Mouse (Mus musculus): Measurements from ENCODE around the gene Scp2. TPM values are rescaled to one million over a fixed set of nuclear protein-coding genes. Genes with fewer than 3 reads are reported as not detected.

Scp2 gene
- polyA plus RNA-seq, 1 experiment from 2014 or later: 224 TPM

DNA sequence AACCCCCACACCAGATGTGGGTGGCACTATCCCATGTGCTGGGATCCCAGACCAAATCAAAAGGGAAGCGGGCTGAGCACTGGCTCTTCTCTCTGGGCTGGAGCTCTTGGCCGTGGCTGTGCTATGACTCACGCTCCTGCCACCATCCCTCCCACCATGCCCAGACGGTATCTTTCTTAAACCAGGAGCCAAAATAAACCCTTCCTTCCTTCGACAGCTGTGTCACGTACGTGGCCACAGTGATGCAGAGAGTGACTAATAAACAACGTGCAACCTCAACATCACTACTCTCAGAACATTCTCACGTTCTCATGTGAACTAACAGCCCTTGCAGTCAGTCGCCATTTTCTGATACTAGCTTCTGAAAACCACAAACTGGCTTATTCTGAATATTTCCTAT, 86.6 kb downstream of the Scp2 start:
- Histone ChIP-seq H3K27ac (replicated peaks) (no peak overlapping the region), H3K9me3 (replicated peaks) (no peaks in the 10 kb centered on the region), H3K9ac (no peak overlapping the region), H3K4me1 (no peaks in the 10 kb centered on the region), H3K4me2 (replicated peaks) (no peak overlapping the region), H3K36me3 (peaks cover 67% of the 10 kb centered on the region), H3K4me3 (replicated peaks) (no peak overlapping the region), H3K27me3 (no peaks in the 10 kb centered on the region)
- WGBS: 80% methylated on average over 10 of the region's 10 CpGs
- ATAC-seq (ENCODE audit: insufficient number of reproducible peaks, low FRiP score, low TSS enrichment, low read depth): no peak

DNA sequence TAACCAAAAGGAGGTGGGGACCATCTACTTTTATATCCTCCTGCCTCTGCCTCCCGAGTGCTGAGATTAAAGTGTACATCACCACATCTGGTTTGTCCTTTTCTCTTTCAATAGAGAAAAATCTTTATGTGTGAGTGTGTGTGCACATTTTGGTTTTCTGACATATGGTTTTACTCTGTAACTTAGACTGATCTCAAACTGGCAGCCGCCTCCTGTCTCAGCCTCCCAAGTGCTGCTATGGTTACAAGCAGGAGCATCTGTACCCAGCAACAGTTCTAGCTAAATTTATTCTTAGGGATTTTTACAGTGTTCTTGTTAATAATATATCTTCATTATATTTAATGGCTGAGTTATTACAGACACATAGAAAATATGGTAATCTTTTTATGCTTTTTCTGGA, 87.6 kb downstream of the Scp2 start:
- Histone ChIP-seq H3K4me1 (no peaks in the 10 kb centered on the region), H3K9me3 (replicated peaks) (no peaks in the 10 kb centered on the region), H3K4me3 (replicated peaks) (no peak overlapping the region), H3K36me3 (peaks cover 63% of the 10 kb centered on the region), H3K27ac (replicated peaks) (no peak overlapping the region), H3K9ac (no peak overlapping the region), H3K4me2 (replicated peaks) (no peak overlapping the region), H3K27me3 (no peaks in the 10 kb centered on the region)
- 83% methylated on average over 2 of the region's 2 CpGs for WGBS
- ATAC-seq (ENCODE audit: insufficient number of reproducible peaks, low FRiP score, low TSS enrichment, low read depth): no peak

- ATAC-seq (ENCODE audit: insufficient number of reproducible peaks, low FRiP score, low TSS enrichment, low read depth): no peak
Measured at GRCm38 (mm10) chr4:108055873-108056272, 88.9 kb downstream of the Scp2 start.

DNA sequence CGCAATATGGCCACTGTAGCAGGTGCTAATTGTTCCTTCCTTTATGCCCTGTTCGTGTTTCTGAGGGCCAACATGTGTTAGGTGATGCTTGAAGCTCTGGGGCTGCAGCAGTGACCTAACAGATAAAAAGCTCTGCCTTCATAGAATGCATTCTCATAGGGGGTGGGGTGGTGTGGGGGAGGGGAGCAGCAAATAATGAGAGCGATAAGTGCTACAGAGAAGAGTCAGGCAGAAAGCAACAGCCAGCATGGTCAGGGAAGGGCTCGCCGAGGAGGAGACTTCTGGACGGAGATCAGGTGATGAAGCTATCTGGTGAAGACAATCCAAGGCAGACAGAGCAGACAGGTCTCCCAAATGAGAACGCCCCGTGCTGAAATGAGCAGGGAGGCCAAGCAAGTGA, 92.1 kb downstream of the Scp2 start:
- 81% methylated on average over 8 of the region's 8 CpGs for WGBS
- Histone ChIP-seq H3K4me2 (replicated peaks) (no peak overlapping the region), H3K9me3 (replicated peaks) (no peaks in the 10 kb centered on the region), H3K9ac (no peak overlapping the region), H3K27me3 (no peaks in the 10 kb centered on the region), H3K4me3 (replicated peaks) (no peak overlapping the region), H3K27ac (replicated peaks) (no peak overlapping the region), H3K36me3 (peaks cover 66% of the 10 kb centered on the region), H3K4me1 (no peaks in the 10 kb centered on the region)
- no peak for ATAC-seq (ENCODE audit: insufficient number of reproducible peaks, low FRiP score, low TSS enrichment, low read depth)

More at GRCm38 (mm10) chr4:108055873-108056272, 88.9 kb downstream of the Scp2 start:
- Histone ChIP-seq H3K9ac (no peak overlapping the region), H3K9me3 (replicated peaks) (no peaks in the 10 kb centered on the region), H3K4me3 (replicated peaks) (no peak overlapping the region), H3K36me3 (peaks cover 62% of the 10 kb centered on the region), H3K27ac (replicated peaks) (no peak overlapping the region), H3K4me2 (replicated peaks) (no peak overlapping the region), H3K4me1 (no peaks in the 10 kb centered on the region), H3K27me3 (no peaks in the 10 kb centered on the region)
- 92% methylated on average over 10 of the region's 10 CpGs for WGBS

DNA sequence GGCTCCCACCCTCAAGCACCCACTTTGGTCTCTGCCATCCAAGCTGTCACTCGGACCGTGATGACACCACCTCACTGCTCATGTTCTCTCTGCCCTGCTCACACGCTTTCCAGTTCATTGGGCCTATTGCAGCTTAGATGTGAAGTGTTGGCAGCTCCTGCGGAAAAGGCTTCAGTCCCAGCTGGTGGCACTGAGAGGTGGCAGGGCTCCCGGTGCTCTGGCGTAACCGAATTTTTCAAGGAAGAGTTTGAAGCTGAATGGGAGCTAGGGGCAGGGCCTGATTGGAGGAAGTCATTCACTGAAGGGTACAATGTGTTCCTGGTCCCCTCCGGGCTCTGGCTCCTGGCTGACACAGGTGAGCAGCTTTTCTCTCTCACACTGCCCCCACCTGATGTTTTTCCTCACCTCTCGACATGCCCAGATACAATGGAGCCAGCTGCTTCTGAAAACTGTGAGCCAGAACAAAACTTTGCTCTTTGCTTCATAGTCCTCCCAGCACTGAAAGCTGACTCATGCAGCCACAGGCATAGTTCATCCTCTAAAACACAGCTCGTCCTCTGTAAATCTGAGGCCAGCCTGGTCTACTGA, 93.0 kb downstream of the Scp2 start:
- Histone ChIP-seq H3K4me3 (replicated peaks) (no peak overlapping the region), H3K4me1 (no peaks in the 10 kb centered on the region), H3K9ac (no peak overlapping the region), H3K4me2 (replicated peaks) (no peak overlapping the region), H3K9me3 (replicated peaks) (no peaks in the 10 kb centered on the region), H3K27me3 (no peaks in the 10 kb centered on the region), H3K36me3 (peaks cover 71% of the 10 kb centered on the region), H3K27ac (replicated peaks) (no peak overlapping the region)
- 81% methylated on average over 10 of the region's 10 CpGs for WGBS
- no peak for ATAC-seq (ENCODE audit: insufficient number of reproducible peaks, low FRiP score, low TSS enrichment, low read depth)

- H3K36me3 ChIP-seq: peaks cover 43% of the 10 kb centered on the region
- no peak for ATAC-seq (ENCODE audit: insufficient number of reproducible peaks, low FRiP score, low TSS enrichment, low read depth)
Measured at GRCm38 (mm10) chr4:108046136-108046535, 98.7 kb downstream of the Scp2 start.

GRCm38 (mm10) chr4:108045136-108046107, 99.4 kb downstream of the Scp2 start:
- Histone ChIP-seq H3K36me3 (peaks cover 39% of the 10 kb centered on the region), H3K9ac (no peak overlapping the region), H3K9me3 (replicated peaks) (no peaks in the 10 kb centered on the region), H3K4me2 (replicated peaks) (no peak overlapping the region), H3K4me3 (replicated peaks) (no peak overlapping the region), H3K4me1 (0 out of 2 replicates have a peak, but pooled peaks cover 5% of the 10 kb centered on the region), H3K27me3 (no peaks in the 10 kb centered on the region), H3K27ac (replicated peaks) (peak overlapping the region; percentile 39; the same call in 1 of the 2 replicates)
- 40% methylated on average over 19 of the region's 19 CpGs for WGBS
- peak; percentile 24; the same call in 1 of the 2 replicates for ATAC-seq (ENCODE audit: insufficient number of reproducible peaks, low FRiP score, low TSS enrichment, low read depth)

More at GRCm38 (mm10) chr4:108046136-108046535, 98.7 kb downstream of the Scp2 start:
- Histone ChIP-seq H3K27me3 (no peaks in the 10 kb centered on the region), H3K4me3 (replicated peaks) (no peak overlapping the region), H3K9me3 (replicated peaks) (no peaks in the 10 kb centered on the region), H3K27ac (replicated peaks) (0 out of 2 replicates have a peak overlapping the region, but pooled peaks have one; percentile 28), H3K4me1 (0 out of 2 replicates have a peak, but pooled peaks cover 5% of the 10 kb centered on the region), H3K9ac (no peak overlapping the region), H3K4me2 (replicated peaks) (no peak overlapping the region)
- 82% methylated on average over 8 of the region's 8 CpGs for WGBS

DNA sequence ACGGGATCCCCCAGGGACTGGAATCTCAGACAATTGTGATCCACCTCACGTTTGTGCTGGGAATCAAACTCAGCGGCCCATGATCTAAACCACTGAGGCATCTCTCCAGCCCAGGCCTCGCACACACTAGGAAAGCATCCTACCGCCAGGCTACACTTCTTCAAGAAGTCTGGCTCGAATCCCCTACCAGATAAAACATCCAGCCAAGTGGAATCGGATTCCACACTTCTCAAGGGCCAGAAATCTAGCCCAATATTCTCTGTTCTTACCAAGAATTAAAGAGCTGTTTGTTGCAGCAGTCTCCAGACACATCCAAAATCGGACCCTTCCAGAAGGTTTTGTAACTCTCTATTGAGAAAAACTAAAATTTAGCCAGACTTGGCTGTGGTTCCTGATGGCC, 107.8 kb downstream of the Scp2 start:
- H3K9ac ChIP-seq: no peak overlapping the region
- no peak overlapping the region for H3K4me2 ChIP-seq (replicated peaks)
- ATAC-seq (ENCODE audit: insufficient number of reproducible peaks, low FRiP score, low TSS enrichment, low read depth): no peak
- no peaks in the 10 kb centered on the region for H3K36me3 ChIP-seq
- 78% methylated on average over 8 of the region's 8 CpGs for WGBS
- no peaks in the 10 kb centered on the region for H3K9me3 ChIP-seq (replicated peaks)
- H3K4me1 ChIP-seq: peaks cover 10% of the 10 kb centered on the region
- no peak overlapping the region for H3K4me3 ChIP-seq (replicated peaks)
- H3K27me3 ChIP-seq: 0 out of 2 replicates have a peak, but pooled peaks cover 3% of the 10 kb centered on the region
- no peak overlapping the region for H3K27ac ChIP-seq (replicated peaks)

DNA sequence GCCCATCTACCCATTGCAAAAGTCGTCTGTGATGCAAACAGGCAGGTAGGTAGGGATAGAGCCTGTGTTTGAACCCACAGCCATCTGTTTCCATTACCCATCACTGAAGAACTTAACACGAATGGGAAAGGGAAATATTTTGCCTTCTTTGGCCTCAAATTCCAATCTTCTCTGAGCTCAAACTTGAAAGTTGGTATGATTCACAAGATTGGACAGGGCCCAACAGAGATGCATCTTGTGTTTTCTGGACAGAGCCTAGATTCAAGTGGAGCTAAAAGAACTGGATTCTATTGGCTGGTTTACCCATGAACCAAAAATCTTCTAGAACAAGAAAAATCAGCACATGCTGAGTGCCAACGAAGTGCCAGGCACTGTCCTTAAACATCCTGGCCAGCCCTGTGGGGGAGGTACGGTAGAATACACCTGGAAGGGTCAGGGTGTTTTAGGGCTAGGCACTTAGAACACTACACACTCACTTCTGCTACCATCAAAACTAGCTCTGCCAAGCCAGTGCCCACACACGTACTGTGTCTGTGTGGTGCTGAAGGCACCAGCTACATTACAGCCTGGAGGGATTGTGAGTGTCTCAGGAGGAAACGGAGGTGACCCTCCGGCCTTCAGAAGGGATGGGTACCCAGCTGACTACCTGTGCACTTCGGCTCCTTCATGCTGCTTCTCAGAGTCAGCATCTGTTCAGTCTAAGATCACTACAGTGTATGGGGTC, 111.6 kb downstream of the Scp2 start:
- H3K27ac ChIP-seq (replicated peaks): no peak overlapping the region
- no peak for ATAC-seq (ENCODE audit: insufficient number of reproducible peaks, low FRiP score, low TSS enrichment, low read depth)
- H3K4me3 ChIP-seq (replicated peaks): no peak overlapping the region
- no peaks in the 10 kb centered on the region for H3K36me3 ChIP-seq
- H3K4me2 ChIP-seq (replicated peaks): no peak overlapping the region
- WGBS: 80% methylated on average over 8 of the region's 8 CpGs
- H3K9me3 ChIP-seq (replicated peaks): no peaks in the 10 kb centered on the region
- H3K27me3 ChIP-seq: peaks cover 23% of the 10 kb centered on the region
- peaks cover 25% of the 10 kb centered on the region for H3K4me1 ChIP-seq
- H3K9ac ChIP-seq: no peak overlapping the region

GRCm38 (mm10) chr4:108032352-108032849, 112.4 kb downstream of the Scp2 start:
- Histone ChIP-seq H3K4me1 (peaks cover 25% of the 10 kb centered on the region), H3K27ac (replicated peaks) (peak overlapping the region; percentile 56; the same call in 1 of the 2 replicates), H3K27me3 (peaks cover 23% of the 10 kb centered on the region), H3K9me3 (replicated peaks) (no peaks in the 10 kb centered on the region), H3K36me3 (no peaks in the 10 kb centered on the region), H3K4me2 (replicated peaks) (peak overlapping the region; percentile 98), H3K9ac (peak overlapping the region; percentile 58), H3K4me3 (replicated peaks) (peak overlapping the region; percentile 64)
- WGBS: 36% methylated on average over 11 of the region's 11 CpGs
- ATAC-seq (ENCODE audit: insufficient number of reproducible peaks, low FRiP score, low TSS enrichment, low read depth): no peak

All from embryonic facial prominence, embryonic 15.5 days (tissue).